In the genomic region with DNA sequence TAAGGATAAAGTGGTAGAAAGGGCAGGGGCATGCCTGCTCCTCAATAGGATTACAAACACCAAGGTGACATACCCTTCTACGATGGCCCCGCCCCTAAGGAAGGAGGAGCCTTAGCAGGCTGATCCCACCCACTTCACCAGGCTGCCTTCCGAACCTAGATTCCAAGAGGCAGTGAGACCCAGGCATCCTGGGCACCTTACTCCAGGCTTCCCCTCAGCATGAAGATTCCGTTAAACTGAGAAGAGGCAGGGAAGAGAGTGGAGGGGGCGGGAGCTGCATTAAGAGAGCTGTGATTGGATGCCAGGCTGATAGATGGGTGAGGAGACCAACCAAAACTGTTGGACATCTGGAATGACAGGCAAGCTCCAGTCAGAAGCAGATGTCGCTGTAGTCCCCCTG, we compare ENCODE assay signal across 7 mouse cellular contexts.
DNase-seq lines count a peak whose midpoint lies in the region; ATAC-seq lines count a peak whose summit lies in the region.

No protein-coding gene starts in this region.

- no peak overlapping the region for H3K9ac ChIP-seq in intestine, embryonic 16.5 days (ENCODE audit: low read depth, low read length)
- 0 out of 2 replicates have a peak overlapping the region, but pooled peaks have one; percentile 8 for H3K9ac ChIP-seq in midbrain, embryonic 12.5 days (replicated peaks)
- no peak overlapping the region for H3K9ac ChIP-seq in stomach, embryonic 15.5 days

- H3K4me3 ChIP-seq in intestine, embryonic 16.5 days (ENCODE audit: low read length), result peak overlapping the region; percentile 5; the same call in 1 of the 2 replicates
- H3K4me3 ChIP-seq in midbrain, embryonic 12.5 days, result peak overlapping the region; percentile 32
- peak overlapping the region; percentile 20 for H3K4me3 ChIP-seq in stomach, embryonic 15.5 days (replicated peaks)

- H3K36me3 ChIP-seq in intestine, embryonic 16.5 days (ENCODE audit: control insufficient read depth, insufficient read depth, low read length), result no peaks in the 10 kb centered on the region
- no peaks in the 10 kb centered on the region for H3K36me3 ChIP-seq in midbrain, embryonic 12.5 days
- H3K36me3 ChIP-seq in stomach, embryonic 15.5 days, result no peaks in the 10 kb centered on the region

- peak; percentile 56 to 72 for DNase-seq in adrenal gland, postnatal 36 days
- peak; percentile 77 for DNase-seq in embryo, embryonic 11 days
- DNase-seq in gastrocnemius, postnatal 36 days, result peak; percentile 41 to 62
- peak; percentile 53 to 85 for DNase-seq in left cerebral cortex, adult 9 months (ENCODE audit: low spot score in 2 of 2)

- no peaks in the 10 kb centered on the region for H3K27me3 ChIP-seq in intestine, embryonic 16.5 days (replicated peaks; ENCODE audit: control insufficient read depth, insufficient read depth, low read length)
- peaks cover 8% of the 10 kb centered on the region for H3K27me3 ChIP-seq in midbrain, embryonic 12.5 days
- no peaks in the 10 kb centered on the region for H3K27me3 ChIP-seq in stomach, embryonic 15.5 days (replicated peaks)

- H3K4me2 ChIP-seq in intestine, embryonic 16.5 days (ENCODE audit: low read depth, low read length), result peak overlapping the region; percentile 4; the same call in 1 of the 2 replicates
- peak overlapping the region; percentile 41 for H3K4me2 ChIP-seq in midbrain, embryonic 12.5 days (replicated peaks)
- peak overlapping the region; percentile 40 for H3K4me2 ChIP-seq in stomach, embryonic 15.5 days

- peak; percentile 75 for ATAC-seq in intestine, embryonic 16.5 days
- ATAC-seq in midbrain, embryonic 12.5 days (ENCODE audit: low FRiP score, low read depth), result peak; percentile 73
- ATAC-seq in stomach, embryonic 15.5 days (ENCODE audit: insufficient read depth, low FRiP score, low read depth), result peak; percentile 51; the same call in 1 of the 2 replicates

- peaks cover 12% of the 10 kb centered on the region for H3K4me1 ChIP-seq in intestine, embryonic 16.5 days (ENCODE audit: control insufficient read depth, insufficient read depth, low read length)
- peaks cover 49% of the 10 kb centered on the region for H3K4me1 ChIP-seq in midbrain, embryonic 12.5 days
- peaks cover 13% of the 10 kb centered on the region for H3K4me1 ChIP-seq in stomach, embryonic 15.5 days

- H3K27ac ChIP-seq in intestine, embryonic 16.5 days (ENCODE audit: low read length), result no peak overlapping the region
- peak overlapping the region; percentile 46 for H3K27ac ChIP-seq in midbrain, embryonic 12.5 days (replicated peaks)
- no peak overlapping the region for H3K27ac ChIP-seq in stomach, embryonic 15.5 days

- intact Hi-C loops in gastrocnemius, postnatal 36 days (cut with DNase I), result loop anchor here (5.0 kb wide), 1 partner anchor 77 kb away; a partner anchor contains a TSS

- no peaks in the 10 kb centered on the region for H3K9me3 ChIP-seq in intestine, embryonic 16.5 days (ENCODE audit: control insufficient read depth, low read length)
- H3K9me3 ChIP-seq in midbrain, embryonic 12.5 days, result no peaks in the 10 kb centered on the region
- H3K9me3 ChIP-seq in stomach, embryonic 15.5 days, result no peaks in the 10 kb centered on the region

- WGBS in intestine, embryonic 16.5 days, result 4% methylated on average over 6 of the region's 6 CpGs
- WGBS in midbrain, embryonic 12.5 days, result 1% methylated on average over 6 of the region's 6 CpGs
- WGBS in stomach, embryonic 15.5 days, result 4% methylated on average over 6 of the region's 6 CpGs
